Mouse (Mus musculus): ENCODE data around the gene Srp72.

Srp72 gene

DNA sequence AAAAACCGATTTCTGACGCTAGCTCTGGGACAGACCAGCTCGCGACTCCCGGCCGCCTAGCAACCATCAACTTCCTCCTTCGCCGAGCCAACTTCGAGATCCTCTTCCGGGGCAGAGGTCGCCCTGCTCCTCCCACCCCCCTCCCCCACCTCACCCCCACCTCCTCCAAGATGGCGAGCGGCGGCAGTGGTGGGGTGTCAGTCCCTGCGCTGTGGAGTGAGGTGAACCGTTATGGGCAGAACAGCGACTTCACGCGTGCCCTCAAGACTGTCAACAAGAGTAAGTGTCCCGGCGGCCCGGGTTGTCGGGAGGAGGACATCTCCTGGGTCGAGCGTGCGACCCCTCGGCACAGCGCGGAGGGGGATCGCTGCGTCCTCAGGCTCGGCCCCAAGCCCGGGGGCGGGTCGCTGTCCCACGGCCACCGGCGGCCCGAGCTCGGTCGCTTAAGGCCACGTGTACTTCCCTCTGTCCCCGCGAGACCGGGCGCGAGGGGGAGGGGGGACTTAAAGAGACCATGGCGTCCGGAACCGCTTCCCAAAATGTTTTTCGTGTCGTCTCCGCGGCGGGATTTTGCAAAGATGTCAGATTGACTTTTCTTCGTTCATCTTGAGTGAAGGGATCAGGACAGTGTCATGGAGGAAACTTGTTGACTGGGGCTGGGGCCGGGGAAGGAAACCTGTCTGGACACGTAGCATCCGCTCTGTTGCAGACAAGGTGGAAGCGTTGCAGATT is at the start of gene Srp72:
TSS of gene Srp72 (plus strand) at position 130 of the 732 bp plus-strand sequence.
- DNase-seq = peak; percentile 82 to 85

DNA sequence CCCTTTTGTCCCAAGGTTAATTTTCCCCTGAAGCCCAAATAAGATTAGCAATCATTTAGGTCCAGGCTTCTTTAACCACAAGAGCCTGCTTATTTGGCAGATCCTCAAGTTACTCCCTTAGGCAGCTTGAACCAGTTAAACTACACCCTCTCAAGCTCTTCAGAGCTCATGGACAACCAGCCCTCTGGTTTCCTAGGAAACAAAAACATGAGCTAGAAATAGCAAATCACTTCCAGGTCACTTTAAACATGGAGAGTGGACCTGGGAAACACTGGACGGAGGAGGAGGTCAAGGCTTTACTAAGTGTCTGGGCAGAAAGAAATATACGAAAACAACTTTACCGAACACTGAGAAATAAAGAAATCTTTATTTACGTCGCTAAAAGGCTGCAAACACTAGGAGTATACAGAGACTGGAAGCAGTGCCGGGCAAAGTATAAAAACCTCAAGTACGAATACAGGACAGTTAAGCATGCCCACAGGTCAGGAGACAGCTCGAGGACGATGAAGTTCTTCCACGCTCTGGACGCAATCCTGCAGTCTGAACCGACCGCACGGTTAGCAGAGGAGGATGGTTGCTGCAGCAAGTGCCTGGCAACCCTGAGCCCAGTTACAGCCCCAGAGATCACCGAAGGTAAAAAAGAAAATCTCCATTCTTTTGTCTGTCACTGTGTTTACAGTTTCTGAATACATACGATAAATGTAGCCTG is 46.2 kb upstream of the Srp72 start:
- DNase-seq = no peak

GRCm38 (mm10) chr5:76929180-76929877 is 45.2 kb upstream of the Srp72 start:
- DNase-seq = no peak

DNA sequence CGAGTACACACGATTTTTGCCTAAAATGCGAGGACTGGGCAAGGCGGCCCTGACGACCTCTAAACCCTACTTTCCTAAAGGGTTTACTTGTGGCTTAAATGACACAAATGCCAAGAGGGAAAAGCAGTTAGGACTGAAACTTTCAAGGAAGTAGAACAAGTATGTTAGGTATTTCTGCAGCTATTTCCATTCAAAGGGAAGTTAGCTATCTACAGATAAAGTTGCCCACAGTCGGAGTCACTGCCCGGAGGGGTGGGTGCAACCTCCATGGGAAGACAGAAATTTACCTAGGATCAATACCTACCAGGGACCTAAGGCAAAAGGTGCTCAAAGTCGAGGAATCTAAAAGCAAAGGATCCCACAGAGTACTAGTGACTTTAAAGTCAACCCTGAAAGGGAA is 34.8 kb upstream of the Srp72 start:
- DNase-seq = no peak

DNA sequence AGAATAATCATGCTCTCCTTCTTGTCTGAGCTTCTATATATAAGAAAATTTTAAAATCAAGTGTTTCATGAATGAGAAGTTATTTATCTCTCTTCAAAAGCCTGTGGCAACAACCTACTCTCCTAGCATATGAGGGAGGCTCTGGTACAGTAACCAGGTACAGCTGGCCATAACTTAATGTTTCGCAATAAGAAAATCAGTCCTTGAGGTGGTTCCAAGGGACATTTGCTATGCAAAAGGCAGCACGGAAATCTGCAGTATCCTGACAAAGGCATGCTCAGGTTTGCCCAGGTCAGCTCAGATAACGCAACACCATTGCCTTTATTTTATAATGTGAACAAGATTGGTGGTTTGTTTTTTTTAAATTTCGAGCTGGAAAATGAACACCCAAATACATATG is 32.5 kb upstream of the Srp72 start:
- no peak for DNase-seq

DNA sequence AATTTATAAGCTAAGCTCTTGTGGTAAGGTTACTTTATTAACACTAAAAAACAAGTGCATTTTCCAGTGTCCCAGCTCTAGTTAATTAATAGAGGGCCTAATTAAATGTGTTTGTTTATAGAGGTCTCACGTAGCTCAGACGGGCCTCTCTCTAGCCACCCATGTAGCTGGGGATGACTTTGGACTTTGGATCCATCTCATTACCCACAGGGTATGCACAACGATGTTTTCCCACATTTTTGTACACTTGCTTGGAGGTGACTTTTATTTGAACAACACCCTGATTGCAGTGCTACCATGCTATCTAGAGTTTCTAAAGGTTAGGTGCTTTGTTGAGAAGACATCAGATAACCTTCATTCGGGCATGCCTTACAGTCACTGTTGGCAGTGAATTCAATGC is 32.0 kb upstream of the Srp72 start:
- DNase-seq = no peak

GRCm38 (mm10) chr5:76944965-76945677 is 29.4 kb upstream of the Srp72 start:
- DNase-seq = no peak

DNA sequence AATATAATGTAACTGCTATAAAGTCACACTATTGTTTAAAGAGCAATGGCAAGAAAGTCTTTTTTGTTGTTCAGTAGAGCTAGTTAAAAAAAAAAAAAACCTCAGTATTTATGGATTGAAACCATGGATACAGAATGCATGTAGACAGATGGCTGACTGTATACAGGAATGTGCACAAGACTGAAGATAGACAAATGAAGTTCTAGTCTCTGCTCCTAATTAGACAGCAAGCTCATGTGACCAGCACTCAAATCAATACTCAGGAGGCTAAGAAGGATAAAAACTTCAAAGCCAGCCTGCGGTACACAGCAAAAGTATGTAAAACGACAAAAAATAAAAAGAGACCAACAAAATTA is 28.8 kb upstream of the Srp72 start:
- DNase-seq = no peak

DNA sequence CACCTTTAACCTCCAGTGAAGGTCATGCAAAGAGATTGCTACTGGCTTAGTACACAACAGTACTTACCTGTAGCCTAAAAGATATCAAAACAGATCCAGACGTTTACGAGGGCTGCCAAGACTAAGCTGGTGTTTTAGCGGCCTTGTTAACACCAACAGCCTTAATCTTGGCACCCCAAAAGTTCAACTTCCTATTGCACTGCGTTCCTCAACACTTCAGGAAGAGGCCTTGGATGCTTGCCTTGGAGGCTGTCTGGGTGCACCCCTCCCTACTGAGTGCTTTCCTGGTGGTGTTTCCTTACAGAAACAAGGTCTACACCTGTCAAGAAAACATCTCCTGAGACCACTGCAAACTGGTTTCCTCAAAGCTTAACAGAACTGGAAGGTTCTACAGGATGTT is 27.3 kb upstream of the Srp72 start:
- DNase-seq = no peak

- DNase-seq = no peak
Measured at GRCm38 (mm10) chr5:76947758-76948157, 26.7 kb upstream of the Srp72 start.

GRCm38 (mm10) chr5:76950343-76951105 is 24.0 kb upstream of the Srp72 start:
- DNase-seq = peak in 1 of 2 experiments; percentile 25

GRCm38 (mm10) chr5:76951106-76952027 is 23.1 kb upstream of the Srp72 start, which contains the start of the genes Paics and Ppat:
TSS of gene Paics (plus strand) at chr5:76951307.
TSS of gene Ppat (minus strand) at chr5:76951578.
- peak; percentile 96 to 97 for DNase-seq

DNA sequence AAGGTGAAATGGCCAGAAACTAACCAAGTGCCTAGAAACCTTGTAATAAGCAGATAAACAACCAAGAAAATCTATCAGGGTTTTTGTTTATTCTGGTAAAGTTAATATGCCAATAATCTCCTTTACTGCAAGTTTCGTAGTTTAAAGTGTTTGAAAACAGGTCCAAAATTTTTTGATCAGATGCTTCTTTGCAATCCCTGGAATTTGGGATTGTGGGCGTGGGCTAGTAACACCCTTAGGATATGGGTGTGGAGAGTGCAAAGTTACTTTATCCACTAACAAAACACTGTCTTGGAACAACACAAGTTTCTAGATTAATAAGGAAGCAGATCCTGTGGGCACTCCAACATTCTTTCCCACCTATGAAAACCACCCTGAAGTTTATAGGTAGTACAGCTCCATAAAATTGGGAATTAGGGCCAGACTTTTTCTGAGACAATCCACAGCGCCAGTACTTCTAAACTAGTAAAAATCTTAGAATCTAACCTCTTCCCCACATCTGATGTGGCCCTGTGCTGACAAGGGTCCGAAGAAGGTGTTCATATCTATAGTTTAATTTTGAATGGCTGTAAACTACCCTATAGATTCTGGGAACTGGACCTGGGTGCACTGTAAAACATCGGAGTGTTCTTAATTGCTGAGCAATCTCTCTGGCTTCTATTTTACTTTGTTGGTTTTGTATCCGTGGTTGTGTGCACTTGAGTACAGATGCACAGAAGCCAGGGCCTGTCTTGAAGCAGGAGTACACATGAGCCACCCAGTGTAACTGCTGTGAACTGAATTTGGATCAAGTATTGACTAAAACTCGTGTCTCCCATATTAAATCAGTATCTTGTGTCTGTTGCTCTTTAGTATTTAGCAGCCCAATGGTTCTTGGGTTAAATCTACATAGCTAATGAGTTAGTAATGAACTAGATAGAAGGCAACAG is 22.1 kb upstream of the Srp72 start:
- no peak for DNase-seq

DNA sequence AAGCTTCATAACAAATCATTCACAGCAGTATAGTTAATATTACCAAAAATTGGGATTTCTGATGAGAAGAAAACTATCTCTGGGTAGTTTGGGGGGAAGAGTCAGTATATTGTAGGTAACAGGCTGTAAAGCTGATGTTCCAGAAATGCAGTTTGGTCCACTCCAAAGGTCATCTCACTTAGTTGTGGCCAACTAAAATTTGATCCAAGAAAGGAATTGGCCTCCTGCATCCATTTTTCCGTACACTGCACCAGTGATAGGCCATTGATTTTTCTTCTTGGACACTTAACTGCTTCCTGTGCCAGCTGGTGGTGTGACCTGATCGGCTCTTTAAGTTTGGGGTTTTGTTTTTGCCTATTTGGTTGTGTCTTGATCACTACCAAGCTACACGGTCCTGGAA is 20.7 kb upstream of the Srp72 start:
- no peak for DNase-seq

- no peak for DNase-seq
Measured at GRCm38 (mm10) chr5:76954271-76954900, 20.1 kb upstream of the Srp72 start.

DNA sequence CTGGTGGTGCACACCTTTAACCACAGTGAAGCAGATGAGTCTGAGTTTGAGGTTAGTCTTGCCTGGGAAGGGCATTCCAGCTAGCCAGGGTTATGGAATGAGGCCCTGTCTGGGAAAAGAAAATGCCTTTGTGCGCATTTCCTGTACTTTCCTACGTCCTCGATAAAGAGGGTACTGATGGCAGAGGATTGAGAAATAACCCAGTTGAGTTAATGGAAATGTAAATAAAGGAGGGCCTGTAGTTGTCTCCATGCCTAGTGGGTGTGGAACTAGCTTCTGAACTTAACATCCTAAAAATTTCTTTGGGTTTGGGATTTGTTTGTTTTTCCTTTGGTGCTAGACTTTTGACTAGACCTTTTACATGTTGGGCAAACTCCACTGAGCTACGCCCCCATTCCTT is 19.0 kb upstream of the Srp72 start:
- DNase-seq = no peak

DNA sequence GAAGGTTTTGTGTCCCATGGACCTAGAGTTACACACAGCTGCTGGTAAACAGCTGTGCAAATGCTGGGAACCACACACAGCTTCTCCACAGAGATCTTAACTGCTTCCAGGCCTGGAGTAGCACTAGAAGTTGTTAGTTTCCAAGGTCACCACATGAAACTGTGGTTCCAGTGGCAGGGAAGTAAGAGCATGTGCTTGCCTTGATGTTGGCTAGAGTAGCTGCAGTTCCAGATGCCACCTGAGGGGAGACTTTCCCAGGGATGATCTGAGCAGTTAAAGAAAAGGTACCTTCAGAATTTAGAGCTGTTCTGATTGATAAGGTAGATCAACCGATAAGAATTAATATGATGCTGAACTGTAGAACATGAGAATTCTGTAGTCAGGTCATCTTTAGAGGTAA is 16.5 kb upstream of the Srp72 start:
- no peak for DNase-seq

GRCm38 (mm10) chr5:76959587-76959986 is 14.9 kb upstream of the Srp72 start:
- DNase-seq = no peak

- DNase-seq = no peak
Measured at GRCm38 (mm10) chr5:76962545-76962944, 11.9 kb upstream of the Srp72 start.

DNA sequence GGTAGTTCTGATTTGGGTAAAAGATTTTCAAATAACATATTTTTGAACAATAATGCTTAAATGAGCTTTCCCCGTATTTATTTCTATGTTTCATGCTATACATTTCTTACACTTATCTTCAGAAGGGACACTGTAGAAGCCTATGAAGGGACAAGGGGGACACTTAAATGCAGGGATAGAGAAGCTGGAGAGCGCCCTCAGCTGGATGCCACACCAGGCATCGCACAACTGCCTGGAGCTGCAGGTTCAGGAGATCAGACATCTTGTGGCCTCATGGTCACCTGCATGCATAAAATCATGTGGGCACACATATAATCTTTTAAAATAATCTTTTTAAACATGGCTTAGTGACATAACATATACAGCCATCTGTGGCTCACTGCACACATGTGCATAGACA is 9.8 kb upstream of the Srp72 start:
- DNase-seq = no peak

Data from cerebellum, postnatal 36 days (tissue).